Mouse (Mus musculus): ENCODE measurements around the gene Mrpl36.

Gene Mrpl36

GRCm38 (mm10) chr13:73347171-73347570 is 18.9 kb downstream of the Mrpl36 start:
- DNase-seq, result no peak

GRCm38 (mm10) chr13:73347922-73348650 is 19.8 kb downstream of the Mrpl36 start:
- no peak for DNase-seq

- DNase-seq, result no peak
Measured at GRCm38 (mm10) chr13:73350741-73351140, 22.4 kb downstream of the Mrpl36 start.

- peak; percentile 19 for DNase-seq
Measured at GRCm38 (mm10) chr13:73351910-73352309, 23.6 kb downstream of the Mrpl36 start.

GRCm38 (mm10) chr13:73352491-73352890 is 24.2 kb downstream of the Mrpl36 start:
- no peak for DNase-seq

- no peak for DNase-seq
Measured at GRCm38 (mm10) chr13:73357106-73357505, 28.8 kb downstream of the Mrpl36 start.

GRCm38 (mm10) chr13:73373367-73373766 is 45.1 kb downstream of the Mrpl36 start:
- DNase-seq, result no peak

- no peak for DNase-seq
Measured at GRCm38 (mm10) chr13:73374612-73375011, 46.3 kb downstream of the Mrpl36 start.

GRCm38 (mm10) chr13:73377637-73378036 is 49.3 kb downstream of the Mrpl36 start:
- no peak for DNase-seq
